ENCODE assay signal across 13 mouse cellular contexts in genomic region chr2:41186802-41187201, GRCm38 (mm10).
A peak's percentile ranks its signal among the peaks of the same experiment; 100 is the strongest.
DNase-seq lines count a peak whose midpoint lies in the region; ATAC-seq and TF ChIP-seq lines count a peak whose summit lies in the region.
"Had no signal": no experiment of that assay in that cellular context is flagged by ENCODE, and none has a peak within 500 bp of the region (broad histone marks: within the 10 kb centered on the region; RNA-seq: fewer than 3 reads in every experiment).

No protein-coding gene starts in this region.

- TF ChIP-seq CTCF in hindbrain, postnatal 0 days (IDR thresholded peaks at IDR 0.05; ENCODE audit: low read depth): peak; percentile 28

- H3K4me2 ChIP-seq in hindbrain, postnatal 0 days (ENCODE audit: low read depth, low read length): no peak overlapping the region
- H3K4me2 ChIP-seq in midbrain, embryonic 14.5 days (ENCODE audit: low read length): no peak overlapping the region
- H3K4me2 ChIP-seq in midbrain, embryonic 13.5 days (replicated peaks): no peak overlapping the region
- H3K4me2 ChIP-seq: embryonic facial prominence, embryonic 15.5 days; hindbrain, embryonic 14.5 days had no signal

- H3K4me3 ChIP-seq in hindbrain, postnatal 0 days (ENCODE audit: low read length): no peak overlapping the region
- no peak overlapping the region for H3K4me3 ChIP-seq in hindbrain, embryonic 10.5 days
- H3K4me3 ChIP-seq in midbrain, embryonic 14.5 days (replicated peaks; ENCODE audit: low read depth, low read length): no peak overlapping the region
- no peak overlapping the region for H3K4me3 ChIP-seq in midbrain, embryonic 13.5 days (replicated peaks)
- H3K4me3 ChIP-seq: embryonic facial prominence, embryonic 15.5 days had no signal

- 34% methylated on average over 3 of the region's 3 CpGs for WGBS in hindbrain, postnatal 0 days
- 30% methylated on average over 3 of the region's 3 CpGs for WGBS in hindbrain, embryonic 10.5 days
- WGBS in midbrain, embryonic 14.5 days: 45% methylated on average over 3 of the region's 3 CpGs
- WGBS in midbrain, embryonic 13.5 days: 32% methylated on average over 3 of the region's 3 CpGs

- ATAC-seq in hindbrain, postnatal 0 days: no peak
- ATAC-seq in midbrain, embryonic 14.5 days (ENCODE audit: low FRiP score, low TSS enrichment): no peak
- no peak for ATAC-seq in midbrain, embryonic 13.5 days
- ATAC-seq: forebrain, postnatal 0 days had no signal

- DNase-seq in hindbrain, postnatal 0 days (ENCODE audit: low spot score): peak; percentile 38
- DNase-seq in hindbrain, embryonic 10.5 days (ENCODE audit: low spot score): no peak
- peak; percentile 8 for DNase-seq in midbrain, embryonic 14.5 days
- DNase-seq in R1 (ENCODE audit: low read depth, low spot score): peak; percentile 33
- peak; percentile 2 for DNase-seq in retina, postnatal 7 days (ENCODE audit: low read depth, low spot score)
- DNase-seq in lung, adult 18-20 months: no peak
- DNase-seq: forebrain, postnatal 0 days; heart, adult 11 months; lung, postnatal 4 days; thymus, adult 18-20 months had no signal

- no peaks in the 10 kb centered on the region for H3K9me3 ChIP-seq in hindbrain, postnatal 0 days (ENCODE audit: low read length)
- H3K9me3 ChIP-seq in hindbrain, embryonic 10.5 days: no peaks in the 10 kb centered on the region
- H3K9me3 ChIP-seq in midbrain, embryonic 14.5 days (ENCODE audit: control insufficient read depth, low read length): no peaks in the 10 kb centered on the region
- H3K9me3 ChIP-seq in midbrain, embryonic 13.5 days: no peaks in the 10 kb centered on the region
- H3K9me3 ChIP-seq: embryonic facial prominence, embryonic 15.5 days had no signal

- no peaks in the 10 kb centered on the region for H3K27me3 ChIP-seq in hindbrain, postnatal 0 days (ENCODE audit: insufficient read depth, low read length)
- H3K27me3 ChIP-seq in hindbrain, embryonic 10.5 days (ENCODE audit: insufficient read depth, poor library complexity, severe bottlenecking): no peaks in the 10 kb centered on the region
- H3K27me3 ChIP-seq in midbrain, embryonic 14.5 days (ENCODE audit: control insufficient read depth, insufficient read depth, low read length): no peaks in the 10 kb centered on the region
- no peaks in the 10 kb centered on the region for H3K27me3 ChIP-seq in midbrain, embryonic 13.5 days
- H3K27me3 ChIP-seq: embryonic facial prominence, embryonic 15.5 days had no signal

- H3K36me3 ChIP-seq in hindbrain, postnatal 0 days (ENCODE audit: insufficient read depth, low read length): no peaks in the 10 kb centered on the region
- H3K36me3 ChIP-seq in hindbrain, embryonic 10.5 days: no peaks in the 10 kb centered on the region
- H3K36me3 ChIP-seq in midbrain, embryonic 14.5 days (ENCODE audit: control insufficient read depth, insufficient read depth, low read length): no peaks in the 10 kb centered on the region
- no peaks in the 10 kb centered on the region for H3K36me3 ChIP-seq in midbrain, embryonic 13.5 days
- H3K36me3 ChIP-seq: embryonic facial prominence, embryonic 15.5 days had no signal

- H3K9ac ChIP-seq in hindbrain, postnatal 0 days (replicated peaks; ENCODE audit: low read length): no peak overlapping the region
- H3K9ac ChIP-seq in midbrain, embryonic 14.5 days (replicated peaks; ENCODE audit: low read length): no peak overlapping the region
- H3K9ac ChIP-seq in midbrain, embryonic 13.5 days (replicated peaks): no peak overlapping the region
- H3K9ac ChIP-seq: embryonic facial prominence, embryonic 15.5 days; forebrain, postnatal 0 days; hindbrain, embryonic 14.5 days had no signal

- H3K4me1 ChIP-seq in hindbrain, postnatal 0 days (ENCODE audit: insufficient read depth, low read length): no peaks in the 10 kb centered on the region
- H3K4me1 ChIP-seq in hindbrain, embryonic 10.5 days (replicated peaks): no peaks in the 10 kb centered on the region
- no peaks in the 10 kb centered on the region for H3K4me1 ChIP-seq in midbrain, embryonic 14.5 days (ENCODE audit: control insufficient read depth, insufficient read depth, low read length)
- no peaks in the 10 kb centered on the region for H3K4me1 ChIP-seq in midbrain, embryonic 13.5 days (replicated peaks)
- H3K4me1 ChIP-seq: embryonic facial prominence, embryonic 15.5 days had no signal

- no peak overlapping the region for H3K27ac ChIP-seq in hindbrain, postnatal 0 days
- H3K27ac ChIP-seq in hindbrain, embryonic 10.5 days: no peak overlapping the region
- H3K27ac ChIP-seq in midbrain, embryonic 14.5 days (replicated peaks; ENCODE audit: low read depth, low read length): no peak overlapping the region
- H3K27ac ChIP-seq in midbrain, embryonic 13.5 days: no peak overlapping the region
- H3K27ac ChIP-seq: embryonic facial prominence, embryonic 15.5 days; hindbrain, embryonic 14.5 days had no signal

Comparison
In these comparisons a context has a peak if more than half of its experiments do, and no peak if none do; other contexts are left out.
1. DNase-seq: peak in hindbrain, postnatal 0 days (single experiment), midbrain, embryonic 14.5 days (single experiment), R1 (single experiment) and retina, postnatal 7 days (single experiment); none in hindbrain, embryonic 10.5 days (single experiment) and lung, adult 18-20 months (0 of 2).